Mouse (Mus musculus) right cerebral cortex, postnatal 4 days (tissue): Measurements from ENCODE around the gene Cfap74.
"Not testable (repeated sequence)": the region's sequence is repeated elsewhere in the genome, so short reads cannot be mapped to it uniquely, and the experiment has no call there.

Experiments used
- DNase-seq: peaks from one replicate; pipeline ENCODE4 v3.0.0-alpha.2; 2022

Cfap74 gene

DNA sequence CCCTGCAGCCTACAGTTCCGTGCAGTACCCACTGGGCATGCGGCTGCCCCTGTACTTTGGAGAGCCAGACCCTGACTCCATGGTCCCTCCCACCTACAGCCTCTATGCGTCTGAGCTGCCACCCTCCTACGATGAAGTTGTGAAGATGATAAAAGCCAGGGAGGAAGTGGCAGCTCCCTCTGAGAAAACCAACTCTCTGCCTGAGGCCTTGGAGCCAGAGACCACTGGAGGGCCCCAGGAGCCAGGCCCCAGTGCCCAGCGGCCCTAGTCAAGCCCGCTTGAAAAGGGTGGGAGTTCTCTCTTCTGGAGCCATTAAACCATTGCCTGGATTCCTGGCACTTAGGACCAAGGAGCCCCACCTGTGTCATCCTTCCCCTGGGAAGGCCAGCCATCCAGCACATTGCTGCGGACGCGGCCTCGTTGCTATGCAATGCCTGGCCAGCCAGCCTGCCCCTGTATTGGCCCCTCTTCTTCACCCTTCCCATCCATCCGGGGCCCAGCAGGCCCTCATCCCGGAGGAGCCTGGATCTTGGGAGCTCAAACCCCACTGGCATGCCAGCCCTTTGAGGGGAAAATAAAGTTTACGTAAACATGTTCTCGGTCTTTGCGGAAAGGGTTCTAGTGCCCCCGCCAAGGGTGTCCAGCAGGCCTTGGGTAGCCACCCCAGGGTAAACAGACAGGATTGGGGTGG, 61.4 kb downstream of the Cfap74 start:
- no peak for DNase-seq

DNA sequence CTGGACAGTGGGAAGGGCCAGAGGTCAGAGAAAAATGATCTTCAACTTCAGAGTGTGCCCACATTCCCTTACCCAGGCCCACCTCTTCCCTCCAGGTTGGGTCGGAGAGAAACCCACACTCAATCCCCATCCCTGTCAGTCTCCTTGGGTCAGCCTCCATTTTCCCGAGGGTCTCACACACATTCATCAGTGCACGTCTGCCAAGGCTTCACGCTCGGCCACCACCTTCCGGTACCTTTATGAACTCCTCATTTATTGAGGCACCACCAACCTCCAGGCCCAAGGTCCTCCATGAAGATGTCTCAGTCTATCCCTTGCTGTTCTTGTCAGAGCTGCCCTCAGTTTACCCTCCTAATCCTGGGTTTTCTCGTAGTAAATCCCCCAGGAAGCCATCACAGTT, 62.0 kb downstream of the Cfap74 start:
- DNase-seq, result no peak

DNA sequence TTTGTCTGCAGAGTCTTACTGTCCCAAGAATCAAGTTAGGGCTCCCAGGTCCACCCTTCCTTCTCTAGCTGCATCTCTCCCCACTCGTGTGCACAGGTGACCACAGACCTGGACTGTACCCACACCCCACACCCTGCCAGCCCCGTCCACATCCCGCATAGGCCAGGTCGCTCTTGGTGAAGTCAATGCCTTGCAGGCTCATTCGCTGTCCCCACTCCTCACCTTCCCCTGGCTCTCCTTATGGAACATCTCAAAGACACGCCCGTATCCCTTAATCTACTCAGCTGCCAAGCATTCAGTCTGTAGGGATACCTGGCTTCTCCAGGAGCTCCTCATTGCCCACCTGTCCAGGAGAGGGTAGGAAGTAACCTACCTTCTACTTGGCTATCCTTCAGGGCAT, 62.4 kb downstream of the Cfap74 start:
- no peak for DNase-seq

DNA sequence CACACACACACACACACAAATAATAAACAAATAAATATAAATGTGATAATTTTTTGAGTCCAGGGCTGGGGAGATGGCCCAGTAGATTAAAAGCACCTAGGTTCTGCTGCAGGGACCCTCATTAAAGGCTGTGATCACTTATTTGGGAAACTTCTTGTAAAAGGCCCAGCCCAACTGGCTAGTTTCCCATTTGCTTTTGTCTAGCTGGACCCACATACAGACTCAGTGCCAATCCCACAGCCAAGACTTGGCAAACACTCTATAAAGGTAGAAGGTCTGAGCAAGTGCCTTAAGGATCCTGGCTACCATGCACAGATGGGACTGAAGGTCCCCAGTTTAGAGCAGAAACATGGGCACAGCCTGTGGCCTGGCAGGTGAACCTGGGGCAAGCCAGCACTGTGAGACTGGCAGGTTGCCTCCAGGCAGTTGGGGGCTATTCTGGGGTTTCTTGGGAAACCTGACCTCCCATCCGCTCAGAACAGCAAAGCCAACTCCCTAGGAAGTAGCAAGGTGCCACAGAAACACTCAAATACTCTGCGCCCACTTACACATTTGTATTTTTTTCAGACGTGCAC, 63.8 kb downstream of the Cfap74 start:
- no peak for DNase-seq

DNA sequence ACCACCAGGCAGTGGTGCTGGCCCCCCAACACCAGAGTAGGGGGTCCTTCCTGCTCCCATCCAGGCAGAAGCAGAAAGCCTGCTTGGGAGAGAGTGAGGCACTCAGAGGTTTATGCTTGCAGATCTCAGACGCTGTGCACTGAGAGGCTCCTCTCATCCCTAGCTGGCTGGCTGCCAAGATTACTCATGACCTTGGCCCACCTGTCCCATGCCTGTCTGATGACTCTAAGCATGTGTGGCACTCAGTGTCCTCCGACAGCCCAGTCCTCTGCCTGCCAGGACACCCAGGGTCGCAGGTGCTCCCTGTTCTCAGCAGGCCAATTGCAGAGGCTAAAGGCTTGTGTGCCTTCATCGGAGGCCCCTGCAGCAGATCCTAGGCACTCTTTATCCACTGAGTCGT, 64.3 kb downstream of the Cfap74 start:
- DNase-seq, result no peak

DNA sequence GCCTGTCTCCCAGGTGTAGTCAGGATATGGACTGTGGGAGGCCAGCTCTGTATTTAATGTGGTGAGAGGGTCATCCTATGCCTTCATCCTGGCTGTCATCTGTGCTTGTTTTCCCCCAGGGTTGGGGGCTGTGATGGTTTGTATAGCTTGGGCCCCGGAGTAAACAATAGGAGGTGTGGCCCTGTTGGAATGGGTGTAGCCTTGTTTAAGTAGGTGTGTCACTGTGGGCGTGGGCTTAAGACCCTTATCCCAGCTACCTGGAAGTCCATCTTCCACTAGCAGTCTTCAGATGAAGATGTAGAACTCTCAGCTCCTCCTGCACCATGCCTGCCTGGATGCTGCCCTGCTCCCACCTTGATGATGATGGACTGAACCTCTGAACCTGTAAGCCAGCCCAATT, 64.8 kb downstream of the Cfap74 start:
- not testable (repeated sequence) for DNase-seq

DNA sequence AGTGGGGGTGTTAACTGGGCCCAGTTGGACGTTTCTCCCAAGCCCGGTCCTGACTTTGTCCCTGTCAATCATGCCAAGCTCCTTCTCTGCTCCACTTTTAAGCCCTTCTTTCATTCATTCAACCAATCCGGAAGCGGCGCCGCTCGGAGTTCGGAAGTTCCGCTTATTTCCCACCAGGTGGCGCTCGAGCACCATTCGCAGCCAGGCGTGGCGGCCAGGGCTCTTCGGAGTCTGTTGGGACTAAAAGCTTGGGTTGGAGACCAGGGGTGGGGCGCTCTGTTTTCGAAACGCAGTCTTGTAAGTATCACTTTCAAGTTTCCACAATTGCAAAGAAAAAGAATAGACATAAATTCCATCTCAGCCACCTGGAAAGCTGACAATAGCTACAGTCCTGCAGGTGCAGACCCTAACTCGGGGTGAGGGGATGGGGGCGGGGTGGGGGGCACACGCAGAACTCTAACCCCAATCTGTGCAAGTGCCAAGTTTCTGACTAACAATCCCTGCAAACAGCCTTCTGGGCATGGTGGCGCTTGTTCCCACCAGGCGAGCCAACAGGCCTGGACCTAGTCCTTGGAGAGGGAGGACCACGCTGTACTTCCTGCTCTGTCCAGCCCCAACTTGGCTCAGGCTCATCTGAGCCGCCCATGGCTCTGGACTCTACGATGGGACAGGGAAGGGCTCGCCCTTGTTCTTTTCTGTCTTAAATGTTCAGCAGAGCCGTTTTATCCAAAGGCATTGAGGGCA, 72.6 kb downstream of the Cfap74 start:
- peak; percentile 80 for DNase-seq

DNA sequence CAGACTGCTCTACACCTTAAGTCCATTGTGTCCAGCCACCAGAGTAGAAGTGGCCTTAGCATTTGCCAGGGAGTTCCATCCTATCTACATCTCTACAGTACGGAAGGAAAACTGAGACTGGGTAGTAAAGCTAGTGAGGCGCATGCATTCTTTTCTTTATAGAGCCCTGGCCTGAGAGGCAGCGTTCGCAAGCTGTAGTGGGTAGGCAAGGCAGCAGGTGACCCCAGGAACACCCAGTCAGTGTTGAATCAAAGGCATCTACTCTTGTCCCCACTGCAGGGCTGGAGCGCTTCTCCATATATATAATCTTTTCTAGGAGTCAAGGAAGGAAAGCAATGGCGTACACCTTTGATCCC, 73.1 kb downstream of the Cfap74 start:
- no peak for DNase-seq

DNA sequence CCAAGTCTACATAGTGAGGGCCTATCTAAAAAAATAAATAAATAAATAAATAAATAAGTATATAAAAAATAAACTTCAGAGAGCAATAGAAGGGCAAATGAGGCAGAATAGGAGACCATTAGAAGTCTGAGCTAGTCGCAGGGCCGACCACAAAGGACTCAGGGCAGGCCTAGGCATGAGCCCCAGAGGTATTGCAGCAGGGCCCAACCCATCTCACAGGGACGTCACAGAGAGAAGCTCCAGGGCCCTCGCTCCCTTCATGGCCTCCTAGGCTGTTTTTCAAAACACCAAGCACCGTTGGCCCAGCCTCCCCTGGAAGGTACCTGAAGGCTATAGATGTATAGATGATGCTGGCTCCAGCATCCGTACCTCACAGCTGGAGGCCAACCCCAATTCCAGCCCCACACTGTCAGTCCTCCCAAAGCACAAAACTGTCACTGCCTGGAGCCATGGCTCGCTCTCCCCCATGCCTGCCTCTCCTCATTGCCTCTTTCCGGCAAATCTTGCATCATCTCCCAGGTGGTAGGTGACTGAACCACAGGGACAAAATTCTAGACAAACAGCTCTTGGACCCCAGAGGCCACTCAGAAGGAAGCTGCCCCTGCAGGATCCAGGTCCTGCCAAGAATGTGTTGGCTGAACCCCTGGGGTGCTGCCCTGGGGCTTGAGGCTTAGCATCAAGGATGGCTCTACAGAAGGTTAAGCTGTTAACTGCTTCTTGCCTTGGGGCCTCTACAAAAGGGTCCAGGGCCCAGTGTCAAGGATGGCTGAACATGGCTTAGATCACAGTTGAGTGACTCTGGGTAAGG, 73.9 kb downstream of the Cfap74 start:
- no peak for DNase-seq

DNA sequence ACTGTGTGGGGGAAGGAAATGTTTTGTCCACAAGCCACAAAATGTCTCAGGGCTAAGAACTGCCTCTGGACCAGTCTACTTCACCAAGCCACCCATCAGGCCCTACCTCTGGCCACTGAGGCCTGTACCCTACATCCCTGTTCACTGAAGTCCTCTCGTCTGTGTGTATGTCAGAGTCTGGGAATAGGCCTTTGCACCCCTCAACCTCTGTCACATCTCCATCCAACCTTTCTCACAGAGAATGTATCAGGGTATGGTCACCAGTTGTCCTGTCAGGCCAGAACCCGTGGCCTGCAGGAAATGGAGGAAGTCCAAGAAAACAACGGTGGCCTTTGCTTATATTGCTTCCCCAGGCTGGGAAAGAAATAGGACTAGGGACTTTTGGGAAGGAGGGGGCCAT, 76.5 kb downstream of the Cfap74 start:
- DNase-seq, result no peak

DNA sequence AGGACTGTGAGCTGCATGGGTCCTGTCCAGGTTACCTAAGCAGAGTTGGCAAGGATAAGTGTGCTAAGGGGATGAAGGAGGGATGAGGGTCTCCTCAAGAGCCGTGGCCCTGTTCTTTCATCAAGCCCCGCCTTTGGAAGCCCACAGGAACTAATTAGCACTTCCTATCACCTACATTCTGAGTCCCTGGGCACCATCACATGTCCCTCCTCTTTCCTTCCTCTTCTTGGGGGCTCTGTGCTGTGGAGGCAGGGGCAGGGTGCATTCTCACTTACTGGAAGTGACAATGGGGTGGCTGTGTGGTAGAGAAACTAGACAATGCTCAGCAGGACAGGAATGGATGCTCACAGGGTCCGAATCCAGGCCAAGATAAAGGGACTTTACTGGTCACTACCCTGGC, 78.8 kb downstream of the Cfap74 start:
- no peak for DNase-seq

DNA sequence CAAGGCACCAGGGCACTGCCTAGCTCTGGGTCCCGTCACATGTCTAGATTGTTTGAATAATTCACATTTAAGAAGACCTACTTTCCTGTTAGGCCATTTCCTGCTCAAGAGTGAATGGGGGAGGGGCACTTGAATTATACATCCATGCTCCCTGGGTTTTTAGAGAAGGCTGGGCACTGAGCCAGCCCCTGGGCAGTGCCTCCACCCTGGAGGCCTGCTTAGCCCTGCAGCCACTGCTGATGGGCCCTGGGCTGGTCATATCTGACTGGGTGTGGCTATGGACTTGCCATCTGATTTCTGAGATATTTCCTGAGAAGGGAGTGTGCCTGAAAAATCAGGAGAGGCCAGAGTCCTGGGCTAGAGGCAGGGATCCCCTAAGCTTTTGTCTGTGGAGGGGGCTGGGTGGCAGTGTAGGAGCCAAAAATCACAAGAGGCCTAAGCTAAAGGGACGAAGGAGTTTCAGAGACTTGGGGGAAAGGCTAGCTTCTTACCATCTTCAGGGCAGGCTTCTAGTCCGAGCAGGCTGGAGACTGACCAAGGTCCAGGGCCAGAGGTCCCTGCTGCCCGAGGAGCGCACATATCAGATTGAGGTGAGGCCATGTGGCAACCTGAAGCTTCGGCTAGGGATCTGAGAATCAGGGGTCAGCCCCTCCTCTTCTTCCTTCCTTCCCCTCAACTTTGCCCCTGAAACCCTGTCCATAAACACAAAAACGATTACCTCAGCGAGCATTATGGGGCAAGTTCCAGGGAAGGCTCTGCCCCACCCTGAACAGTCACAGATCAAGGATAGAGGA, 79.4 kb downstream of the Cfap74 start:
- DNase-seq, result peak; percentile 36

DNA sequence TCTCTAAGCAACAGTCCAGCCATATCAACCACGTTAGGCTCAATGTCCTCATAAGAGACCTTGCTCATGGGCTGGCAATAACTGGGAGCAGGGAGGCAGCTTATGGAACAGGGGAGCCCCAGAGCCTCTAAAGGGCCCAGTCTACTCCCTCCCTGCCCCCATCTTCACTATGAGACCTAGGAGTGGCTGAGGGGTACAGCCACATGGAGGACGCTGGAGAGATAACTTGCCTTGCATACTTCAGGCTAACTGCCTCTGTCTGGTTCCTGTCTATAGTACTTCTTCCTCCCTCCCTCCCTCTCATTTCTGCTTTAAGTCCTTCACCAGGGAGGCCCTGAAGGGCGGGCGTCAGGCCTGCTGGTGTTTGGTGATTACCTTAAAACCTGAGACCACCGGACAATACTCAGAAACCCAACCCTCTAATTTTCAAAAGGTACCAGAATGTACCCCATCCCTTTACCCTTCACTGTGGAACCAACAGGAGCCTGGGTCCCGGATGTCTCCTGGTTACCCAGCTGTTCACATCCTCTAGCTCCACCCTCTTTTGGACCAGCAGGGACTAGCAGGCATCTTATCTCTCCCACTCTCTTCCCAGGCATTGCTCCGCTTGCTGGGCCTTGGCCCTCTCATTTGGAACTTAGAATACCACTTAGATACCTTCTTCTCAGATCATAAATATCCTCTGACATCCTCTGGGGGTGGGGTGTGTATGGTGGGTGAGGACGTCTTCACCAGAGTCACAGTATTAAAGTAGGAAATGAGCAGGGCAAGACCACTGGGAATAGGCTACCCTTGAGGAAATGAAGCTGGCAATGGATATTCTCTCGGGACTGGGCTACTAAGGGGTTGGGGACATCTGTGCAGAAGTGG, 80.3 kb downstream of the Cfap74 start:
- DNase-seq, result no peak

DNA sequence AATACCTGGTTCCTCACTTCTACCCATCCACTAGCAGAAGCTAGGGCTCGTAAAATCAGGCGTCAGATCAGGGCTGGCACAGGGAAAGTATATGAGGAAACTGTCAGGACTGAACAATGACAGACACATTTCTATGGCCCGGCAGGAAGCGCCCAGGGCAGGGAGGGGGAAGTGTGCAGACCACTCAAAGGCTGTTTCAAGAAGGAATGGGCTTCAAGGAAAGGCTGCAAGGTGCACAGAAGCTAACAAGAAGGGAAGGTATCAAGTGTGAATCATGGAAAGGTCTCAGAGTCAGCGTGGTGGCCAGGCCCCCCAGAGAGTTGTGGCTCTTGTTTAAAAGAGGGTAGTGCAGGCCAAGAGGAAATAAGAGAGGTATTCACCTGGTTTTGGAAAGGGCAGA, 81.5 kb downstream of the Cfap74 start:
- no peak for DNase-seq

DNA sequence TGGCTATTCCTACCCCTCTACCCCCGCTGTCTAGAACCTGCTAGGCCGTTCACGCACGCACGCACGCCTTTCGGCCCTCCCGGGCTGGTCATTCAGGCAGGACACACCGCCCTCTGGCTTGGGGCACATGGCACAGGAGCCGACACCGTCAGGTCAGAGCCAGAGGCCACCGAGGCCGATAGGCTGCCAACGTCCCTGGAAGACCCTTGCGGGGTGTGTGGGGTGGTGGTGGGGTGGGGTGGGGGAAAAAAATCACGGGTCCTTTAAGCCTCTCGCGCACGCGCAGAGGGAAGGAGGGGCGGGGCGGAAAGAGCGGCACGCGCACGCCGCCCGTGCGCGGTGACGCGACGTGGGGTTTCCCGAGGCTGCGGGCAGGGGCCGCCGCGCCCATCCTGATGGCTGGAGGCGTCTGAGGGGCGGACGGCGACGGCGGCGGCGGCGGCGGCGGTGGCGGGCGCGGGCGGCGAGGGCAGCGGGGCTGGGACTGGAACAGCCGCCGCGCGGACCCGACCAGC, 82.1 kb downstream of the Cfap74 start, which contains the start of gene Gnb1:
Gene Gnb1, plus strand, starts transcription at position 372 of the 515 bp plus-strand sequence.
- DNase-seq, result peak; percentile 98

DNA sequence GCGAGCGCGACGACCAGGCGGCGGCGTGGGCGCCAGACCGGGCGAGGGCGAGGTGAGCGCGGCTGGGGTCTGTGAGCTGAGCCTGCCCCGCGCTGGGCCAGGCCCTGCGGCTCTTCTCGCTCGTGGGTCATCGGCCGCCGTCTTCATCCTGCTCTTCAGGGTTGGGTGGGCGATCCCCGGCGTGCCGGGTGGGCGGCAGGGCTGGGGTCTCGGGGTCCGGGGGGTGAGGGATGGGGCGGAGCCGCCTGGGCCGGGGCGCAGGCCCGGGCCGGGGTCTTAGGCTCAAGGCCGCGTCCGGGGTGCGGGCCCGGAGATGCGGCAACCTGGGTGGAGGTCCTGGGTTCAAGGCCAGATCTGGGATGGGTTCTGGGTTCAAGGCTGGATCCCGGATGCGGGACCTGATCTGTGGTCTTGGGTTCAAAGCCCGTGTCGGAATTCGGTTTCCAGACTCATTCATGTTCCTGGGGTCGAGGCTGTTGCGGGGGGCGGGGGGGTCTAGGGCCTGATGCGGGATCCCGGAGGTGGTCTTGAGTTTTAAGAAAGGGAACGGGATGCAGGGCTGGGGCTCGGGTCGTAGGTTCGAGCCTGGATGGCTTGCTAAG, 82.6 kb downstream of the Cfap74 start:
- peak; percentile 44 for DNase-seq

DNA sequence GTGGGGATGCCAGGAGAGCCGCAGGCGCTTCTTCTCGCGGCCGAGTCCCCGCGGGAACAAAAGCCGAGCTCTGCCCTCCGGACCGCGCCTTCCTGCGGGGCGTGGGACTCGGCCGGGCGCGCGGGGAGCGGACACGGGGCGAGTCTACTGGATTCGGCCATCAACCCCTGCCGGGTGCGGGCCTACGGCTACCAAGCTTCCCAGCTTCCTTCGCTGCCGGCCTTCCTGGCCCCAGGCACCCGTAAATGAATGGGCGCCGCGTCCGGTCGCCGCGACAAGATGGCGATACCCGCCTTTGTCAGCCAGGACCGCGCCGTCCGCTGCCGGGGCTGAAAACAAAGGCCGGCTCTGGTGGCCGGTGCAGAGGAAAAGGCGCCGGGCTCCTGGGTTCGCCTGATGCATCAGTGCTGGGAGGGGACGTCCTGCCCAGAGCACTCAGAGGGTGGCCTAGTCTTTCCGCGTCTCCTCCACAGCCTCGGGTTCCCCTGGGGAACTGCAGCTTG, 83.2 kb downstream of the Cfap74 start:
- DNase-seq, result peak; percentile 53

DNA sequence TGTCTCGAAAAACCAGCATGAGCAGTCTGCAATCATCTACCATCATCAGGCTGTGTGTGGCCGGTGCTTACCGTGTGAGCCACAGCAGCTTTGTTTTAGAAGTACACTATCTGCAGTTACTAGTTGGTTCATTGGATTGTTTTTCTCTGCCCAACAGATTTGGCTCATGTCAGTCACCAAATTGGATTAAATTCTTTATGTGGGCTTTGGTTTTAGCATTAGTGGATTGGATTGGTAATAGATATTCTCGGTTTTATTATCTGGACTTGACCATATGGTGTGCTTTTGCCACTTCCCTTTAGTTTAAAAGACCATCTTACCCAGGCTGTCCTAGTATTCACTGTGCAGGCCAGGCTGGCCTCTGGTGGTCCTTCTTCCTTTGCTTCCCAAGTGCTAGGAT, 85.9 kb downstream of the Cfap74 start:
- no peak for DNase-seq

DNA sequence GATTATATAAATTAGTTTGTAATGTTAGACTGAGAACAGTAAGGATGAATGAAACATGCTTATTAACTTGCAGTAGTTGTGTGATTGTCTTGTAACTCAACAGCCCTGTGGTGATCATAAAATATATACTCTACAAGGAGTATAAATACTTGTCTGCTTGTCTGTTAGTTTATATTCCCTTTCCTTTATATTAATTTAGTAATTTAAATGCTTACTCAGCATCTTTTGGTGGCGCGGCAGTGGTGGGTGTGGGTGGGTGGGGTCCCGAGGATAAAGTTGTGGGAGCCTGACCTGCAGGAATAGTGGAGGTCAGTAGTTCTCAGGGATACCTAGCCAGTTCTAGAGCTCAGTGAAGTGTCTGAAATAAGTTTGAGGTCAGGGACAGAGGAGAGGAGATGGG, 89.0 kb downstream of the Cfap74 start:
- no peak for DNase-seq

DNA sequence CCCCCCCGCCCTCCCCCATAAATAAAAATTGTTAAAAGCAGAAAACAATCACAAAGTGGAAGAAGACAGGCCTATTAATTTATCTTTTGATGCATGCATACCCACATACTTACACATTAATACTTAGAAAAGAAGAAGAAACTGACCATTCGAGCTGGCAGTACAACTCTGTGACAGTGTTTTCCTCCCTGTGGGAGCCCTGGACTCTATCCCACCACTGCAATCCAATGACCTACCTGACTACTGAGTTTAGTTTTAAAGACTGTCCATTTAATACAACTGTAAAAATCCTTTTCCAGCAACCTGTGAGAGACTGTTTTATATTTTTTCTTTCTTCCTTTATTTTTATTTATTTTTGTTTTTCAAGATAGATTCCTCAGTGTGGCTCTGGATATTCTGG, 92.1 kb downstream of the Cfap74 start:
- DNase-seq, result no peak

DNA sequence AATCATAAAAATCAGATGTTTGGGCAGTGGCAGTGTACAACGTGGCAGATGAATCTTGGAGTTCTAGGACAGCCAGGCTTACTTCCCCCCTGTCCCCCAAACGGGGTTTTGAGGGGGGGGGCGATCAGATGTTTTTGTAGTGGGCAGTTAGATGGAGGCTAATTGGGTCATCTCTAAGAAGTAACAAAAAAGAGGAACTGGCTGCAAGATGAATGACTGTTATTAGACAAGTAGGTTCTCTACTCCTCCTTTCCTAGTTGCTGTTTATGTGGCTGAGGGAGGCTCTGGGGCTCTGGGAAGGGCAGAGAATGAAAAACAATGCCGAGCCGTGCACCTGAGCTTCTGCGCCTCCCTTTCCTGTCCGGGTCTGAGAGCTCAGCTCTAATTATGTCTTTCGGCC, 96.1 kb downstream of the Cfap74 start:
- no peak for DNase-seq
